Mouse (Mus musculus) E14TG2a.4 (cell line): ENCODE measurements around the gene Atp13a1.

Experiments used
- H3K27me3 ChIP-seq: 2 replicates; pipeline ENCODE4 v1.6.1; 2014; ENCODE audit warnings: low read length, control low read depth; ENCODE audit not compliant: insufficient read depth
- H3K36me3 ChIP-seq: 2 replicates; pipeline ENCODE4 v1.6.1; 2014; ENCODE audit warnings: low read length, control low read depth; ENCODE audit not compliant: insufficient read depth
- H3K4me1 ChIP-seq: replicated peaks from 2 replicates; pipeline ENCODE4 v1.6.1; 2014; ENCODE audit warnings: low read depth, low read length, control low read depth
- H3K4me3 ChIP-seq: replicated peaks from 2 replicates; pipeline ENCODE4 v1.5.1; 2014; ENCODE audit warnings: mild to moderate bottlenecking, low read length
- H3K9me3 ChIP-seq: 2 replicates; pipeline ENCODE4 v1.6.1; 2014; ENCODE audit warnings: low read length, control low read depth
- CTCF ChIP-seq: conservative IDR thresholded peaks from 2 replicates; pipeline ENCODE4 v1.5.1; 2014; ENCODE audit warnings: low read length
- NANOG ChIP-seq: IDR thresholded peaks from 2 replicates; pipeline ENCODE4 v1.6.1; 2014; ENCODE audit warnings: borderline replicate concordance, low read length, mixed read lengths
- POU5F1 ChIP-seq: IDR thresholded peaks from 2 replicates; pipeline ENCODE4 v1.6.1; 2014; ENCODE audit warnings: low read length, borderline replicate concordance

Gene Atp13a1

DNA sequence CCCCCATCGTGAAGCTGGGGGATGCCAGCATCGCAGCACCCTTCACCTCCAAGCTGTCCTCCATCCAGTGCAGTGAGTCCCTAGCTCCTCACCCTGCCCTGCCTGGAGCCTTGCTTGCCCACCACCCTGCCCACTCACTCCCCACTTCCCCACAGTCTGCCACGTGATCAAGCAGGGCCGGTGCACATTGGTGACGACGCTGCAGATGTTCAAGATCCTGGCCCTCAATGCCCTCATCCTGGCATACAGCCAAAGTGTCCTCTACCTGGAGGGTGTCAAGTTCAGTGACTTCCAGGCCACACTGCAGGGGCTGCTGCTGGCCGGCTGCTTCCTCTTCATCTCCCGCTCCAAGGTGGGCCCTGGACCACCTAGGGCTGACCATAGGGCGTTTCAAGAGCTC lies 14.5 kb downstream of the Atp13a1 start:
- H3K27me3 ChIP-seq = peaks cover 10% of the 10 kb centered on the region
- no peaks in the 10 kb centered on the region for H3K9me3 ChIP-seq
- no peak overlapping the region for H3K4me3 ChIP-seq
- peaks cover 79% of the 10 kb centered on the region for H3K36me3 ChIP-seq
- H3K4me1 ChIP-seq = peaks cover 46% of the 10 kb centered on the region
- TF ChIP-seq POU5F1 (no peak), CTCF (no peak), NANOG (no peak)

DNA sequence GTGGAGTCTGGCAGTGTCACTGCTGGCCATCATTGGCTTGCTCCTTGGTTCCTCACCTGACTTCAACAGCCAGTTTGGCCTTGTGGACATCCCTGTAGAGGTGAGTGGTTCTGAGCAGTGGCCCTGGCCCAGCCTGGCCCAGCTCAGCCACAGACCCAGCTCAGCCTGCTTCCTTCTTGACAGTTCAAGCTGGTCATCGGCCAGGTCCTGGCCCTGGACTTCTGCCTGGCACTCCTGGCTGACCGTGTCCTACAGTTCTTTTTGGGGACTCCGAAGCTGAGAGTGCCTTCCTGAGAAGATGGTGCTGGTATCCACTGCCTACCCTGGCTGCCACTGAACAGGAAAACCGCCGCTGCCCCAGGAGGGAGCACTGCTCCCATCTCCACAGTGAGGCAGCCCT lies 16.3 kb downstream of the Atp13a1 start:
- H3K4me3 ChIP-seq = no peak overlapping the region; the same call in 1 of the 2 replicates
- peaks cover 21% of the 10 kb centered on the region for H3K27me3 ChIP-seq
- H3K36me3 ChIP-seq = peaks cover 62% of the 10 kb centered on the region
- peaks cover 46% of the 10 kb centered on the region for H3K4me1 ChIP-seq
- H3K9me3 ChIP-seq = no peaks in the 10 kb centered on the region
- TF ChIP-seq NANOG (no peak), CTCF (no peak), POU5F1 (no peak)

DNA sequence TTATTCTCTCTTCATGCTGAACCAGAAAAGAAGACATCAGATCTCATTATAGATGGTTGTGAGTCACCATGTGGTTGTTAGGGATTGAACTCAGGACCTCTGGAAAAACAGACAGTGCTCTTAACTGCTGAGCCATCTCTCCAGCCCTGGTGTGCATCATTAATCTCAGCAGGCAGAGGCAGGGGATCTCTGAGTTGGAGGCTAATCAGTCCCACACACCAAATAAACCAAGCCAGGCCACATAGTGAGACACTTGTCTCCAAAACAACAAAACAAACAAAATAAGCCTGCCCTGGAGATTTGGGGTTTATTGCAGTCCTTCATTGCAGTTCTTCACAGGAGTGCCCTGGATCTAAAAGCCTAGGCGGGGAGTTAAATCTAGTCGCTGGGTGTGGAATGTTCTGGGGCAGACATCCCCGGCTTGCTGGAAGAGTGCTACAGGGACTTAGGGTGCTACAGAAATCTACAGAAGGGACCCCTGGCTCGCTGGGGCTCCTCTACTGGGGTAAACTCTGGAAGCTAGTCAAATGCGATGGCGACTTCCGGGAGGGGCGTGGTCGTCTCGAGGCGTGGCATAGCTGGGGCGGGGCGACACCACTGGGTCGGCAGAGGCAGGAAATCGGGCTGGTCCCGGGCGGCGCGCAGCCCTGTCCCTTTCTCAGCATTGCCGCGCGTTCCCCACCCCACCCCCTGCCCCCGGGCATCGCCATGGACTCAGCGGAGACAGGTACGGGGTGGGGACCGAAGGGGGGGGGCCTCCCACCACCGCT lies 17.3 kb downstream of the Atp13a1 start, which contains the start of gene Gmip:
TSS of gene Gmip (plus strand) at position 586 of the 770 bp plus-strand sequence.
- TF ChIP-seq POU5F1 (no peak), CTCF (no peak), NANOG (no peak)
- Histone ChIP-seq H3K27me3 (peaks cover 21% of the 10 kb centered on the region), H3K4me3 (peak within 1 kb of the TSS; percentile 77), H3K4me1 (peaks cover 45% of the 10 kb centered on the region), H3K9me3 (no peaks in the 10 kb centered on the region), H3K36me3 (peaks cover 51% of the 10 kb centered on the region)

DNA sequence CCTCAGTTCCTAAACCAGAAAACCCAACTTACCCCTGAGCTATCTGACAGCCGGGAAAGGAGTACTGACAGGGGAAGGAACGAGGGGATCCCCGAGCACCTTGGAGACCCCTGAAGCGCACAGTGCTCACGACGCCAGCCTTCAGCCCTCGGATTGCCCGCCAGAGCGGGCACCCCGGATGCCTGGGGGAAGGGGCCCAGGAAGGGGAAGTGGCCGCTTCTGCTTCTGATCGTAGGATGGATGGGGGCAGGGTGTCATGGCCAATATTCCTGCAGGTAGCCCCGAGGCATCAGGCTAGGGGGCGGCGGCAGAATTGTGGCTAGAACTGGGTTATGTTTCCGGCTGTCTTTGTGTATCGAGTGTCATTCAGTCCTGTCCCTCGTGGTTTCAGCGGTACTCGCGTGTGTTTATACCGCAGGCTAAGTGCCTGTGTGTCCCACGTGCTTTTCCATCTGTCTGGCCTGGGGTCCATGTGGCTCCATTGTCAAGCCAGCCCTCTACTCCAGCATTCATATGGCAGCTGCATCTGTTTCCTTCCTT lies 18.0 kb downstream of the Atp13a1 start:
- TF ChIP-seq POU5F1 (no peak), CTCF (no peak), NANOG (no peak)
- H3K4me1 ChIP-seq = peaks cover 49% of the 10 kb centered on the region
- H3K4me3 ChIP-seq = peak overlapping the region; percentile 77
- no peaks in the 10 kb centered on the region for H3K9me3 ChIP-seq
- peaks cover 45% of the 10 kb centered on the region for H3K36me3 ChIP-seq
- peaks cover 21% of the 10 kb centered on the region for H3K27me3 ChIP-seq

DNA sequence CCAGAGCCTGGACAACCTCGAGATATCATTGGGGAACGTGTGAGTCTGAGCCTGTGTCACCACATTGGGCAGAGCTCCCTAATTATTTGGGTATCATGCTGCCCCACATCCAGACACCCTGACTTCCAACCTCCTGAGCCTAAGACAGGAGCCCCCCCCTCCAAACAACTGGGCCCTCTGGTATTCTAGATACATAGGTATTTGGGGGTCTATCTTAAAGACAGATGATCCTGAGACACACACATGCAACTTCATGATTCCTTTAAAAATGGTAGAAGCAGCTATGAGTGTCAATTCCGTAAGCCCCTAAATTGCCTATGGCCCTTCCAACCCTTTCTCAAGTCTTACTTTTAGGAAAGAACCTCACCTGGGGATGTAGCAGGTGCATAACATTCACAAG lies 18.9 kb downstream of the Atp13a1 start:
- H3K4me3 ChIP-seq = no peak overlapping the region
- H3K27me3 ChIP-seq = peaks cover 21% of the 10 kb centered on the region
- TF ChIP-seq NANOG (no peak), CTCF (no peak), POU5F1 (no peak)
- H3K36me3 ChIP-seq = peaks cover 36% of the 10 kb centered on the region
- H3K9me3 ChIP-seq = no peaks in the 10 kb centered on the region
- peaks cover 56% of the 10 kb centered on the region for H3K4me1 ChIP-seq

DNA sequence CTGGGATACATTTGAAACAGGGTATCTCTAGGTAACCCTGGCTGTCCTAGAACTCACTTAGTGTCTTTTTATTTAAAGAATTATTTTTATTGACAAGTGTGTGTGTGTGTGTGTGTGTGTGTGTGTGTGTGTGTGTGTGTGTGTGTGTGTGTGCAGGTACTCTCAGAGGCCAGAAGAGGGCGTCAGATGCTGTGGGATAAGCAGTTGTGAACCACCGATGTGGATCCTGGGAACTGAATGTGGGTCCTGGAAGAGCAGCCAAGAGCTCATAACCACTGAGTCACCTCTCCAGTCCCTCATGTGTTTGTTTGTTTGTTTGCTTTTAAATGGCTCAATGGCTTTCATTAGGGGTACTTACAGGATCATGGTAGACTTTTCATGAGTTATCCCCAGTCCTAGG lies 23.9 kb downstream of the Atp13a1 start:
- peaks cover 34% of the 10 kb centered on the region for H3K4me1 ChIP-seq
- TF ChIP-seq NANOG = no peak
- TF ChIP-seq POU5F1 = no peak
- TF ChIP-seq CTCF = peak; percentile 22; the same call in 1 of the 2 replicates
- H3K9me3 ChIP-seq = no peaks in the 10 kb centered on the region
- H3K36me3 ChIP-seq = peaks cover 6% of the 10 kb centered on the region
- no peak overlapping the region for H3K4me3 ChIP-seq
- H3K27me3 ChIP-seq = peaks cover 22% of the 10 kb centered on the region

DNA sequence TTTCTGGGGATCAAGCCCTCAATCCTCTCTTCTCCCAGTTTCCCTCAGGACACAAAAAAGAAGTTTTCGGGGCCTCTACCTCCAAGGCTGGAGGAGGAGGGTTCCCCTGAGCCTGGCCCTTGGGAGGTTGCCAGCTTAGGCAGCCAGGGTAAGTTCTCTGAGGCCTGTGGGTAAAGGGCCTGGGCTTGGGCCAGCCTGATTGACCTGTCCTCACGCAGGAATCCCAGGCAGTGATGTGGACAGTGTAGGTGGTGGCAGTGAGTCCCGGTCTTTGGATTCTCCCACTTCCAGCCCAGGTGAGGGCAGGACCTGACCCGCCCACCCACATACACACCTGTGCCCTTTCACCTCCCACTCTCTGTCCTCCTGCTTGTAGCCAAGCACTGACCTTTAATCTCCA lies 24.4 kb downstream of the Atp13a1 start:
- peaks cover 37% of the 10 kb centered on the region for H3K4me1 ChIP-seq
- TF ChIP-seq CTCF (no peak), POU5F1 (no peak), NANOG (no peak)

DNA sequence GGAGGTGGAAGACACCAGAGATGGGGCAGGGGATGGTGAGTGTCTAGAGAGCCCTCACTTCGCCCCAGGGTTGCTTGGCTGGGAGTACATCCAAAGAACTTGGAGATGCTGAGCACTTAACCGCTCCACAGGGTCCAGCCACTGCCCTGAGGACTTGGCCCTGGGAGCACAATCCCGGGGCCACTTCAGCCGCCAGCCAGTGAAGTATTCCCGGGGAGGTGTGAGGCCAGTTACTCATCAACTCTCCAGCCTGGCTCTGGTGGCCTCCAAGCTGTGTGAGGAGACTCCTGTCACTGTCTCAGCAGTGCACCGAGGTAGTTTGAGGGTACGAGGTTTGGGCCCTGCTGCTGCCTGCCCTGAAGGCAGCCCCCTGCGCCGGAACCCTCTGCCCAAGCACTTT lies 29.5 kb downstream of the Atp13a1 start:
- Histone ChIP-seq H3K27me3 (peaks cover 30% of the 10 kb centered on the region), H3K9me3 (no peaks in the 10 kb centered on the region), H3K36me3 (peaks cover 24% of the 10 kb centered on the region), H3K4me3 (peak overlapping the region; percentile 83; the same call in 1 of the 2 replicates), H3K4me1 (peaks cover 58% of the 10 kb centered on the region)
- no peak for TF ChIP-seq CTCF
- TF ChIP-seq POU5F1 = no peak

More for the DNA sequence above, 24.4 kb downstream of the Atp13a1 start:
- H3K27me3 ChIP-seq = peaks cover 22% of the 10 kb centered on the region
- no peak overlapping the region for H3K4me3 ChIP-seq
- no peaks in the 10 kb centered on the region for H3K9me3 ChIP-seq
- H3K36me3 ChIP-seq = peaks cover 6% of the 10 kb centered on the region
